Mouse (Mus musculus): ENCODE results near the gene Arhgef10l.

Gene Arhgef10l

DNA sequence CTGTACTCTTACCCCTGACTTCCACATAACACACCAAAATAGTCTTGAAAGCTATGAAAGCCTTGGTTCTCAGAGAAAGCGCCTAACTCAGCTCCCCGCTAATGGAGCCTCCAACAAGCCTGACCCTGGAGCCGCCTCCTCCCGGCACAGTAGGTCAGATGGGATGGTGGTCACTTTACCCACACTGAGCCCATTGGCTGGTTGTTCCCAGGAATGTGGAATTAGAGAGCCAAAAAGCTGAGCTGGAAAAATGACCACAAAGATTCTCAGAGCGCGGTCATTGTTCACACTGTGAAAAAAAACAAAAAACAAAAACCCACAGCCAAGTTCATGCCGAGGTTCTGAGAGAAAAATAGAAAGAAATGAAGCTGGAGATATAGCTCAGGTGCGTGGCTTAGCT, 9.3 kb downstream of the Arhgef10l start:
- no peak for DNase-seq

DNA sequence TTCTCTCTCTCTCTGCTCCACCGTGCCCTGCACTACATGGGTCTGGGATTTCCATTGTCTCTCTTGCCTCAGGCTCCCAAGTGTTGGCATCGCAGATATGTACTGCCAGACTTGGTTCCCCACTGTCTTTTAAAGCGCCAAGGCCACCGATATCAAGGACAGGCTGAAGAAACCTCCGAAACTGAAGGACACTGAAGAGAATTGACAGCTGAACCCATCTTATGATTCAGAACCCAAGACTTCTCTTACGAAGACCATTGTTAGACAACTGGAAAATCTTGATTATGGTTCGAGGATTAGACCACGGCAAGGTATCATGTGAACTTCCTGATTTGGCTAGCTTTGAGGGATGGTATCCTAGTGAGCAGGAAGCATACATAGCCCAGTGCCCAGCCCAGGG, 11.0 kb downstream of the Arhgef10l start:
- no peak for DNase-seq

DNA sequence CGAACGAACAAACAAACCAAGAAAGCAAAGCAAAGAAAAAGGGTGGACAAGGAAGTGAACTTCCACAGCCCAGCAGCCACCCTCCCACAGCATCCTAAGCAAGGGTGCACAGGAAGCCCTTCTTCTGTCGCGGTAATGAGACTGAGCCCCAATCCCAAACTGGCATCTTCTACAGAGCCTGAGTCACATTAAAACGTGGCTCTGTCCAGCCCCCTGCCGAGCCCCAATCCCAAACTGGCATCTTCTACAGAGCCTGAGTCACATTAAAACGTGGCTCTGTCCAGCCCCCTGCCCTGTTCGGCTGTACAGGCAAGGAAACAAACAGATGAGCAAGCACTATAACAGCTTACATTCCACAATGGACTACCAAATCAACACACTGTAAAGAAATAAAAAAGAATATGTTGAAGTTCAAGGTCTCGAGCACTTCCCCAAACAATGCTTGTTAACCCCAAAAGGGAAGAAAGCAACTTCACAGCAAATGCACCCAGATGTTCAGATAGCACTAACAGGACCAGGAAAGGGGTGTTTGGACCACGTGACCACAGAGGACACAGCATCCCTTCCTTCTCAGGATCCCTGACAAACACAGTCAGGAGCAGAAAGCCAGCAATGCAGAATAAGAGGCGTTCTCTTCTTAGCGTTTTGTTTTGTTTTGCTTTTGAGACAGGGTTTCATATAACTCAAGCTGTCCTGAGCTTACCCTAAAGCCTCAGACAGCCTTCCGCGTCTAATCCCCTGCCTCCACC, 11.8 kb downstream of the Arhgef10l start:
- DNase-seq: no peak

DNA sequence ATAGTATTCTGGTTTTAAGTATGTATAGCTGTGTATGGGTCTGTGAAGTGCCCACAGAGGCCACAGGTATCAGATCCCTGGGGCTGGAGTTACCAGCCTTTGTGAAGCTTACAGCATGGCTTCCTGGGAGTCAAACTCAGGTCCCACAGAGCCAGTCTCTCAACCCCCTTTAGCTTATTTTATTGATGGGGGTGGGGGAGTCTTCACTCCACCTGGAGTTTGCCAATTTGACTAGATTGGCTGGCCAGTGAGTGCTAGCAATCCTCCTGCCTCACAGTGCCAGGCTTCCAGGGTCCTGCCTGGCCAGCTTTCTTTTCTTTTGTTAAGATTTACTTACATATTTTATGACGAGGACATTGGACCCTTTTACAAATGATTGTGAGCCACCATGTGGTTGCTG, 16.1 kb downstream of the Arhgef10l start:
- DNase-seq: no peak

DNA sequence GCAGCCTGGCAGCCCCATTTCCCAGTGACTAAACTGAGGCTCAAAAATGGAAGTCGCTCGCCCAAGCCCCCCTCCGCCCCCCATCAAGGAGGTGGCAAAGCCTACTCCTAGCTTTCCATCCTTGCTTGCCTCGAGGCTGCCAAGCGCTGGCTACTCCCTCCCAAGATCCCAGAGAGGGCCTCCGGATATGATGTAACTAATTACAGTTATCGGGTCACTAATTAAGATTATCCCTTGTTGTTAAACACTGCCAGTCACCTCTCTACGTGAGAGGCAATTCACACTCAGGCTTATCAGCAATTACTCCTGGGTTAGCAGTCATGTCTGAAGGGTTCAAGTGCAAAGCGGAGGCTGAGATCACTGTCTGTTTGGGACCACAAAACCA, 16.6 kb downstream of the Arhgef10l start:
- no peak for DNase-seq

DNA sequence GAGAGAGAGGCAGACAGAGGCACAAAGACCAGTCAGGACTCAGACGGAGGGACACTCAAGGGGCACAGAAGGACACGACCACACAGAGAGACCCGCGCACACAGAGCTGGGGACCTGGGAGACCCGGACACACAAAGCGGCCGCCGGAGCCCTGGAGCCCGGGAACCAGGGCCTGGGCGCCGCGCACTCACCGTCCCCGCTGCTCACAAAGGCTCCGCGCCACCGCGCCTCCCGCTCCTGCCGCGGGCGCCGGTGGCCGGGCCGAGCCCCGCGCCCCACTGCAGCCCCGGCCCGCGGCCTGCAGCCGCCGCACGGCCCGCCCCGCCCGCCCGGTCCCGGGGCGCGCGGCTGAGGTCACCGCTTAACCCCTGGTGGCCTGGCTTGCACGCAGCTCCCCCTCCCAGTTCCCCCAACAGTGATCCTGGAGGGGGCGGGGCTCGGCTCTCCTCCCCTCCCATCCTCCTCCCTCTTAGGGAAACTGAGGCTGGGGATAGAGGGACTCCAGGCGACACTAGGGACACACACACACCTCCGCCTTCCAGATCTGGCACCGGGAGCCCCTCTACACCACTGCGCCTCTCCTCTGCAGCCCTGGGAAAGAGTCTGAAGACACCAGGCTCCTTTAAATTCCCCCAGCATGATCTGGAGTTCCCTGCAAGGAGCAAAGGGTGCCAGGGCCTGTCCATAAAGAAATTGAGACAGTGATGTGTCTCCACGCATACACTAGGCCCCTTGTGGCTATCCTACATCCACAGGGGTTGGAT, 17.2 kb downstream of the Arhgef10l start:
- no peak for DNase-seq

DNA sequence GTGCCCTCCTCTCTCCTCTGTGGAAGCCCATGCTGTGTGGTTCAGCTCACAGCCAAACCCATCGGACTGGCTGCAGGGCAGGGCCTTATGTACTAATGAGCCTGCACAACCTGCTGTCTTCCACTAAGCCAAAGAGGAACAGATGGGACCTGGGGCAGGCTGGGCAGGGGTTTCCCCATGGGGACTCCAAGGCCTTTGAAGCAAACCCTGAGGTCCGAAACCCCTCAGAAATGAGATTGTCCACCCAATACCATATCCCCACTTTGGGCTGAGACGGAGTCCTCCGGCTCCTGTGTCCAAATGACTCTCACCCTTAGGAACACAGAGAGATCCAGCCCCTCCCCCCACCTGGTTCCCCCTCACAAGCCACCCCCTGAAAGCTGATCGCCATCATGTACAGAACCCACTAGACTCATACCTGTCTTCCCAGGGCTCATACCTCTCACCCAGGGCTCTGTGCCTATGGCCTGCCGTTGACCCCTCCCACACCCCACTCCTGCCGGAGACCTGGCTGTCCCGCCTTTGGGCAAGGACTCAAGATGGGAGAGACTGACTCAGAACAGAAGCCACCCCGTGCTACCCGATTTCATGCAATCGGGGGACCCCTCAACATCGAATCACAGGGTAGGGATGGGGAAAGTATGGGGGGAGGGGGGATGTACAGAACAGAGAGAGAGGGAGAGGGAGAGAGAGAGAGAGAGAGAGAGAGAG, 17.9 kb downstream of the Arhgef10l start:
- DNase-seq: no peak

DNA sequence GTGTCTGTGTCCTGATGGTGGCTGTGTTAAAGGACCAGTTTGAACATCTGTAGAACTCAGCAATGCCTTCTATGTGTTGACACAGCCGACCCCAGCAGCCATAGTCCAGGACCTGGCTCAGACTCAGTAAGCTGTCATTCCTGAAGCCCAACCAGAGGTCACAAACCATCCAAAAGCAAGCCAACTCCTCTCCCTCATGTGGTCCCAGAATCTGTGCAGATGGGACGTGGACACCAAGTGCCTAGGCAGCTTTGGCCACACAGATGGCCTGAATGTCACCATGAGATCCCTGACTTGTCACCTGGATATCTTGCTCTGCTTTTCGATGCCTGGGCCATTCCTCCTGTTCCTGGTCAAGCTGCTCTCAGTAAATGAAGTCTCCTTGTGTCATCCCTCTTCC, 20.2 kb downstream of the Arhgef10l start:
- DNase-seq: no peak

DNA sequence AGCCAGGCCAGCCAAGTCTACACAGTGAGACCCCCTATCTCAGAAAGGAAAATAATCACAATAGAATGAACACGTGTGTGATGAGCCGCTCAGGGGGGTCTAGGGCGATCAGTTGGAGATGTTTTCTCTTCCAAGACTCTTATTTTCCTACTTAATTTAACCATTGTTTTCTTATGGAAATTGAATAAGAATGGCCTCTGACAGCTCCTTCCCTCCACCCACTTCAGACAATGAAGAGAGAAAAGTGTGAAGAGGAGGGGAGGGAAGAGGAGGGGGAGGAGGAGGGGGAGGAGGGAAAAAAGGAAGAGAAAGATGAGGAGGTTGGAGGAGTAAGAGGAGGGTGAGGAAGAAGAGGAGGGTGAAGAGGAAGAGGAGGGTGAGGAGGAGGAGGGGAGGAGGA, 21.1 kb downstream of the Arhgef10l start:
- no peak for DNase-seq

DNA sequence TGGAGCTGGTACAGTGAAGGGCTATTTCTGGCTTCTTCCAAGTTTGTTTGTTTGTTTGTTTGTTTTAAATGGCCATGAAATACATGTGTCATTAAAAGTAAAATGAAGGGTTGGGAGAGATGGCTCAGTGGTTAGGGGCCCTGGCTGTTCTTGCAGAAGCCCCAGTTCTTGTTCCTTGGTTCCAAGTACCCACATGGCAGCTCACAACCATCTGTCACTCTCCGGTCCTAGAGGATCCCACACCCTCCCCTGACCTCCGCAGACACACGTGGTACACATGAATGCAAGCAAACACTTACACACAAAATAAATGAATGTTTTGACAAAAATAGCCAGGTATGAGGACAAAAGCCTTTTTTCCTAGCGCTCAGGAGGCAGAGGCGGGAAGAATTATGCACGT, 21.5 kb downstream of the Arhgef10l start:
- no peak for DNase-seq

DNA sequence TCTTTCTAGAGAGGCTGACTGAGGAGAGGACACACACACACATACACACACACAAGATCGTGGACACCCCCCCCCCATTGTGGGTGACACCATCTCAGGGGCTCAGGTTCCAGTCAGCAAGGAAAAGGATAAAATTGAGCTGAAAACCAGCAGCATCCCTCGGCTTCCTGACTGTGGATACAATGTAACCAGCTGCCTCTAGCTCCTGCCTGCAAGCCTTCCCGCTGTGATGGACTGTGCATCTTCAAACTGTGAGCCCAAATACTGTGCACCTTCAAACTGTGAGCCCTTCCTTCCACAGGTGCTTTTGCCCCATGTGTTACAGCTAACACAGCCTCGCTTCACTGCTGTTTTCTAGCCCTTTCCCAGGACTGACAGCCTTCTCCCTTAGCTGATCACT, 23.4 kb downstream of the Arhgef10l start:
- DNase-seq: no peak

DNA sequence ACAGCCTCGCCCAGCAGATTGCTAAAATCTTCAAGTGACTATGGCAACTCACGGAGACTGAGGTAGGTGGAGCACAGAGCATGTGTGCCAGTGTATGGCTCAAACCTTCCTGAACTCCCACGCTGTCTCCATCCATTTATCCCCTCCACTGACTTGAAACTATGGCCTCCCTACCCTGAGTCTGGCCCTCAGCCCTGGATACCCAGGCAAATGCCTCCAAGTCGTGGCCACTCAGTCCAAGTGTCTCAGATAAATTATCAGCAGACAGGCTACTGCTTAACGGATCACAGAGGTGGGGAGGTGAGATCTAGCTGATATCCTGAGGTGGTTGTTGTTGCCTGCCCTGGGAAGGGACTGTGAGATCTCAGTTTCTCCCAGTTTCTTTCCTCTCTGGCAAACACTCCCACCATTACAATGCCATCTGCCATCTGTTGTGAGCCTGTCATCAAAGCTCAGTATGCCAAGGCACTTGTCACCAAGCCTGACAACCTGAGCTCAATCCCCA, 24.3 kb downstream of the Arhgef10l start:
- DNase-seq: no peak

DNA sequence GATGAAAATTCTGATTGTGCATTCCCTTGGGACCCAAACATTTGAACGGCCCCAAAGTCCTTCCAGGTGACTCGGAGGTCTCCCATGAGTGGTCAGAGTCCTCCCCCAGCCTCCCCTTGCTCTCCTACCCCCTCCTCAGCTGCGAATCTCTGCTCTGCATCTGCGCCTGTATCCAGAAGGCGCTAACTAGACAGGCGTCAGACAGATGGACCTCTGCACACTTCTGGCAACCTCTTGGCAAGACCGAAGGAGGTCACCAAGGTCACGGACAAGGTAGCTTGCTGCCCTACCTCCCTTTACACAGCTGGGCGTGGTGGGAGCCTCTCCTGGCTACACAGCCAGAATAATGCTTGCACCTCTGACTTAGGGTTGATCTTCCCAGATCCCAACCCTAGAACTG, 25.1 kb downstream of the Arhgef10l start:
- DNase-seq: no peak

DNA sequence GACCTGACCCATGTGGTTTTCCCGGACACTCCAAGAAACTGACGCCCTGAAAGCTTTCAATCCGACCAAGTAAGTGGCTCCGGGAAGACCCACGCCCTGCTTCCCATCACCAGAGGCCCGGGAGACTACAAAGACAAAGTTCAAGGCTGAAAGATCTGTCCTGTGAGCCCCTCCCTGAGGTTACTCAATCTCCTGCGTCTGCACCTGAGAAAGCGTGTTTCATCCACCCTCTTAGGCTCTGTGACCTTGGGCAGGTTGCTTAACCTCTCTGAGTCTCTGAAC, 25.6 kb downstream of the Arhgef10l start:
- DNase-seq: no peak

DNA sequence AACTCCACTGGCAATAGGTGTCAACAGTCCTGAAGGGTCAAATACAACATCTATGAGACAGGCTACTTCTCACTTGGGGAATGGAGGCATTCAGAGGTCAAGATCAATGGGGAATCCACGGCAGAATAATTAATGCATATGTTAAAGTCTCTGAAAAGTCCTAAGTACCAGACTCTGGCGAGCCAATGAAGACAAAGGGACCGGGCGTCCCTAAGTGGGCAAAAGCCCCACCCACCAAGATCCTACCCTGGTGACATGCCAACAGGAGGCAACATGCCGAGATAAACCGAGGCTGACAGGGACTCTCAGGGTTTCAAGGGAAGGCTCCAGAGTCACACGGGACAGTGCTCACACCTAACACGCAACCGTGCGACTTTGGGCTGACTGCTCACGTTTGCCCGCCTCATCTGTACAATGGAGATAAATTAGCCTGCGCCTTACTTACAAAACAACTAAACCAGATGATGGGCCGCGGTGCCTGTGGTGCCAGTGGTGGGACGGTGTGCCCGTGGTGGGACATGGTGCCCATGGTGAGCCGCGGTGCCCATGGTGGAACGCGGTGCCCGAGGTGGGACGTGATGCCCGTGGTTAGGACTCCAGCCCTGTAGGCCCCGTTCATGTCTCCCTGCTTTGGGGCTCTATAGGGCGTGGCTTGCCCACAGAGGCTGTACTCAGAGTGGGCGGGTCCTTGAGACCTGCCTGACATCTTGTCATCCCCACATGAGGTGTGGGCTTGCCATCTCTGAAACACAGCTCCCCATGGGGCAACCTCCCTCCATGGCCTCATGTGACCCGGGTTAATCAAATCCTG, 26.2 kb downstream of the Arhgef10l start:
- DNase-seq: no peak

DNA sequence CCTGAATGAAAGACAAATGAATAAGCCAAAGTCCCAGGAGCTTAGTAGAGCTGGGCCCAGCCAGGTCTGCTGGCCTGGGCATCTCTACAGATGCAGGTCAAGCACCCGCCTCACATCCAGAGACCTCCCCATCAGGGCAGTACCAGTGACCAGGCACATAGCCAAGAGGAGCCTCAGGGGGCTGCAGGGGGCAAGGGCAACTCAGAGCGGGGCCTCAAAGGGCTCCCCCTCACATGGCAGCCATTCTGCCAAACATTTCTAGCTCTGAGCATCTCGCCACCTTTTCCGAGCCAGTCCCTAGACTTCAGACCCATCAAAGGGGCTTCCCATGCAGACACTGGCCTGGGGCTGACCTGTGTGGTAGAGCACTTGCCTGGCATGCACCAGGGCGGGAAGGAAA, 27.2 kb downstream of the Arhgef10l start:
- no peak for DNase-seq

DNA sequence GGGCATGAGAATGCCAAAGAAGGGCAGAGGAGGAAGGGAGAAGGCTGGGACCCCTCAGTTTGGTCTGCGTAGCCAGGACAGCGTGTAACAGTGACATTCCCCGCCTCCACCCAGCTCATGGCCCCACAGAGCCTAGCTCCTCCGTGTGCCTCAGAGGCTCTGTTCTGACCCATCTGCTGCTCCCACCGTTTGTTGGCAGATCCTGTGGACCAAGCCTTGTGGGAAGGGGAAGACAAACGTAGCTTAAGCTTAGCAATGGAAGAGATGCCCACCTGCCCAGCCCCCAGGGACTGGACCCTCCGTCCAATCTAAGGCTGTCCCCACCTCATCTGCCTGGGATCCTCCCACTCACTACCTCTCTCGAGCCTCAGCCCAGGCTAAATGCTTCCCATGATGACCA, 28.5 kb downstream of the Arhgef10l start:
- no peak for DNase-seq

DNA sequence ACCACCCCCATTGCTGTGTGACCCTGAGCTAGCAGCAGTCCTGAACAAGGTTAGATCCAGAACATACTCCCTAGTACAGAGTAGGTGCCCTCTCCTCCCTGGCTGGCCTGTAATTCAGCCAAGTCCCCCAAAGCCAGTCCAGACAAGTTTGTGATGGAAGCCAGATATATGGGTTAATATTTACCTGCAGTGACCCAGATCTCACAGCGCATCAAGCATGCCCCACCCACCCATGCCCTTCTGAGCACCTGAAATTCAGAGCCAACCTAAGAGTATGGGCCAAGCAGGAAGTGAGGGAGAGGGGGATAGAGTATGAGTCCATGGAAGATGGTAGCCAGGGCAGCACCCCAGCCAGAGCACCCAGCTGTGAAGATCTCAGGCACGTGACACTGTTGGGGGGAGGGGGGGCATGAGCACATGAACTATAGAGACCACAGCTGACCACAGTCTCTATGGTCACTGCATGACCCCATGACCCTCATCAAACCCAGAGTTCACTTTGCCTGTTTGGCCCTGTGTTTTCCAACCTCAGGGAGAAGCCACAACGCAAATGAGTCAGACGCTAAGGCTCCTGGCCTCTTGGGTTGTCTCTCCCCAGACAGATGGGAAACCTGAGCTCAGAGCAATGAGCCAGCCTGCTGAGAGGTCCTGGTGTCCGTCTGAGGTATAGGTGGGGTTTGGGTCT, 29.4 kb downstream of the Arhgef10l start:
- no peak for DNase-seq

DNA sequence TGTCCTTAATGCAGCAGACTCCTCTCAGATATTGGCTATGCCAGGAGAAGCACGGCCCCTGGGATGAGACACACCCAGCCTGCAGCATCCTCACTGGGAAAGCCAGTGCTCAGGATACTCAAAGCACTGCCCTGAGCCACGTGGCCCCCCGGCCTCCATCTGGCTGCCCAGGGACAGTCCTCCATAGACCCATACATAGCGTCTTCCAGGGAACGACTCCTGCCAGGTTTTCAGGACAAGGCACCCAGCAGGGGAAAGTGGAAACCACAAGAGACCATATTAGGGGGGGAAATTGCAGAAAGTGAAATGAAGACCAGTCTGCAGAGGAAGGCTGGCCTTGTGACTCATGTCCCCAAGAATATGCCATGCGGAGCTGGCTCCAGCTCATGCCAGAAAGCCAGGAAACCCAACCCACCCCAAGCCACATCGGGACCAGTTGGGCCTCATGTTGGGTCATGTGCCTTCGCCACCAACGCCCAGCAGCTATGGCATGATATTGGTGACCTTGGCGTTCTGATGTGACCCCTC, 30.9 kb downstream of the Arhgef10l start:
- no peak for DNase-seq

DNA sequence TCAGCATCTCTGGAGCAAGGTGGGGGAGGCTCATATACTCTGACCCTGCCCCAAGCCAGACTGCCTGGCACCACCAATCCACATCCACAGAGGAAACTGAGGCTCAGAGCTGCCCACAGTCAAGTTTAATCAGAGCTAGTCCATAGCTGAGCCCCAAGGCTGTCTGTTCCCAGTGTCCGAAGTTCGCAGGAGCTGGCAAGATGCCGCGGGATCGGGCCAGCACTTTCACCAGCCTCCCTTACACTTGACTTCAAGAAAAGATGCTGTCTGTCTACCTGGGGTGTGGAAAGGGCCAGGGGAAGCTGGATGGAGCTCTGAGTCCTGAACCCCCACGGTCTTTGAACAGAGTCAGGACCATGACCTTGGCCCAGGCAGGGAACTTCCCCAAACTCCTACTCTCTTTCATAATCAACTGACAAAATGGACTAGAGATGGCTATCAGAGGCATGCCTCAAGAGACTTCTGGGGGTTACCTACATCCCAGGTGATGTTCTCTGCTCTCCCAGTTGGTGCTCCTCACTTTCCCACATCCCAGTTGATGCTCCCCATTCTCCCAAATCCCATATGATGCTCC, 34.4 kb downstream of the Arhgef10l start:
- no peak for DNase-seq

DNA sequence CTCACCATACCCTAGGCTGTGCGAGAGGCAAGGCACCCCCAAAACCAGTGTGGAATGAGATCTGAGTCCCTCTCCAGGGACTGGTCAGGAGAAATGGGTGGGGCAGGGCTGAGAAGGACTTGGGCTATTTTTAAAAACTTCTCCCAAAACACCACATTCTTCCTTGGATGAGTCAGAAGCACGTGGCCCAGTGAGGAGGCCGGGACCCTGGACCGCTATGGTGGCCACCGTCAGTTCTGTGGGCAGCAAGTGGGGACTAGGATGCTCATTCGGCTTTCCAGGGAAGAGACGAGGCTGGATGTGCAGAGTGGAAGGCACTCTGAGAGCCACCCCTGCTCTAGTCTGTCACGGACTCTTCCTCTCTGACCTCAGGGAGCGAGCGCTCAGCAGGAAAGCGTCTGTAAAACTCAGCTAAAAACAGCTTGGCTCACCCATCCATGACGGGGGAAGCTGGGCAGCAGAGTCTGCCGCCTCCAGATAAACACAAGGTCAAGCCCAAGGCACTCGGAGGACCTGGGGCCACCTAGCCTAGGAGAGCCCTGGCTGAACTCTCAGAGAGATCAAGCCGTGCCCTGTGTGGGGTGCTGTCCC, 35.1 kb downstream of the Arhgef10l start:
- no peak for DNase-seq

All from spleen, adult 18-20 months (tissue).